Mouse (Mus musculus) right cerebral cortex, postnatal 36 days (tissue): Measurements from ENCODE around the gene Mnd1.

ENCODE experiments used
- DNase-seq, 2 experiments: peaks; one replicate each; pipeline ENCODE4 v3.0.0; 2022; ENCODE audit warnings: low spot score in 2 of 2, mixed read lengths in 1 of 2

Mnd1 gene

GRCm38 (mm10) chr3:84155558-84156006 is at the start of gene Mnd1:
Mnd1 (minus strand) TSS chr3:84155786.
- peak; percentile 89 to 90 for DNase-seq

DNA sequence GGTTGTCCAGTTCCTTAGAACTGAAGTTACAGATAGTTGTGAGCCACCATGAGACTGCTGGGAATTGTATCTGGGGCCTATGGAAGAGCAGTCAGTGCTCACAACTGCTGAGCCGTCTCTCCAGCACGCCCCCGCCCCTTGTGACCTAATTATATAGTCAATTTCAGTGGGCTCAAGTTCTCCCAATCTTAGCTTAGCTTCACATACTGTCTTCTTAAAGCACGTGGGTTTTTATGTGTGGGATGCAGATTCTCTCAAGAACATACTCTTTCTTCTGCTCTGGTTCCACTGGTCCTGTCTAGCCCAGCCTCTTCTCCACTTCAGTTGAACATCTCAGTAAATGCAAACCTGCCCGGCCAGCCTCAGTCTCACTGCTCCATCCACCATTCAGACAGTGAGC is 49.1 kb upstream of the Mnd1 start:
- peak in 1 of 2 experiments; percentile 69 for DNase-seq

DNA sequence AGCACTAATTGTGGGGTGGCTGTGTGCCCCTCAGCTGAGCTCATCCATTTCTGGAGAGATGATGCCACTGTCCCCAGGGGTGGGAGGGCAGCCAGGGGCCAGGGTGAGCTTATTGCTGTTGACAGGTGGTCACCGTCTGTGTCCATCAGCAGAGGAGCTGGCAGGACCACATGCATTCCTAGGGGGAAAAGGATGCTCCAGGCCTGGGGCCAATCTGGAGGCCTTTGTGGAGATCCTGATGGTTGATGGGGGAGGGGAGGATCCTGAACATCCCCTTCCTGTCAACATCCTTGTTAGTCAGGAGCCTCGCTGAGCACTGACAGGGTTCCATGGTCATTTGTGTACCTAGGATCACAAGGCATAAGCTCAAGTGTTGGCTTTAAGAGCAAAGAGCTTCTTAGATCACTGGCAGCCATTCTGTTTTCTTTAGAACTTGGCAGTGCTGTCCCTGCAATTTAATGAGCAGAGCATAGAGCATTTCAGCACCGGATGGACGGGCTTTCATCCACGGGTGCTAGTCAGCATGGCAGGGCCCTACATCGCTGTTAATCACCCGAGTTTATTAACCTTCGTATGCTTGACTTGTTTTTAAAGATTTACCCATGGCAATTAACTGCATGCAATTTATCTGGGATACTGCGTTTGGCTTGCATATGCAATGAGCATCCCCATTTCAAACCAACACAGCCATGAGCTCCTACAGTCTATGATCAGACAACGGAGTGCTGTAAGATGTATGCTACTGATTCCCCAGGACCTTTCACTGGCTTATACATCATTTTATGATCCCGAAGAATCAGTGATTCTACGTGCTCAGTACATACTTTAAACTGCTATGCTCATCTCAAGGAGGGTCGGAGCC is 45.2 kb upstream of the Mnd1 start:
- no peak for DNase-seq

DNA sequence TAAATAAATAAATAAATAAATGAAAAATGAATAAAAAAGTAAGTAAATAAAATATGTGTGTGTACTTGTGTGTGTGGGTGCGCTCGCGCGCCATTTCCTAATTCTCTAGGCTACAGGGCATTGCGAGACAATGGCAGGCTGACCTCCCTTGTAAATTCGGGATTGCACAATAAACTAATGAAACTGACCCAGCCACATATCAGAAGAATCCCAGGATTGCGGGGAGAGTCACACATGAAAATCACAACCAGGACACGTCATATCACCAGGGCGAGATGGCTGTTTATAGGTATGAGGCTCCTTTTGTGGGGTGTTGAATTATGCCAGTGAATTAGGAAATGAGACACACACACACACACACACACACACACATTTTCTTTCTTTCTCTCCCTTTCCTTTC is 43.9 kb upstream of the Mnd1 start:
- DNase-seq = no peak

DNA sequence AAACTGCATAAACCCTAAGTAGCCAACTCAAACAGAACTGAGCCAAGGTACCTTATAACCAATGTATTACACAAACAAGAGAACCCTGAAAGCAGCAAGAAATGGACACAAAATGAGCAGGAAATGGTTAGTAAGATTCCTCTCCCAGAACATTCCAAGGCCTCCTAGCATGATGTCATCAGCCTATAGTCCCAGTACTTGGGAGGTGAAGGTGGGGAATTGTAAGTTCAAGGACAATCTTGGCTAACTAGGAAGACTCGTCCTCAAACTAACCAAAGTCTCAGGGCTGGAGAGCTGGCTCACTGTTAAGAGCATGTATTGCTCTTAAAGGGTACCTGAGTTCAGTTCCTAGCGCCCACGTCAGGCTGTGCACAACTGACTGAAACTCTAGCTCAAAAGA is 42.6 kb upstream of the Mnd1 start:
- no peak for DNase-seq

- no peak for DNase-seq
These were observed 38.3 kb upstream of the Mnd1 start for GRCm38 (mm10) chr3:84193881-84194280.

DNA sequence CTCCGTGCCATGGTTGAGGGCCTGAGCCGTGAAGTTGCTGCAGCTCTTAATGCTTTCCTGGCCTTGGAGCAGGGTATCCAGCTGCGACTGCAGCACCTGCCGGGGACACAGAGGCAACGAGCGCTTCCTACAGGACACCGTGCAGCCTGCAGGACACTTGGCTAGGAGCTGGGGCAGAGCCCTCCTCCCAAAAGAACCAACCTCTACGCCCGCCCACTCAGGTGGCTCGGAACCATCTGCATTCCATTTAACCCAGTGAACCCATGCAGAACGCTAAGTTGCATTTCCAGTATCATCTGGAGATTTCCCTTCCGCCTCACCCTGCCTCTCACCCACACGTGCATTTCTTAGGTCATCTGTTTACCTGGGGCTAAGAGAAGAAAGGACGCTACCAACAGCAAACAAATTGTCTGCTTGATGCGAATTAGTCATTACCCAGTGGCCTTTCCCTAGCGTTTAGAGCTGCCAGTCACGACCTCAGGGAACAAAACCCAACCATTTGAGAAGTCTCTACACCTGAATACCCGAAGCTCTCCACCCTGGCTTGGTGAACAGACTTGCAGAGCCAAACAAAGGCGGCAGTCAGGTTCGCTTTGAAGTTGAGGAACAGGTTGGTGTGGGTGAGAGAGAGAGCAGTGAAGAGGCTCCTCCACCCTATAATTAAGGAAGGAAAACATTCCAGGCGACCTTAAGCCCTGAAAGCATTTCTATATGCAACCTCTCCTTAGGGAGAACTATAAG is 35.7 kb upstream of the Mnd1 start:
- no peak for DNase-seq

- DNase-seq = no peak
These were observed 35.0 kb upstream of the Mnd1 start for GRCm38 (mm10) chr3:84190513-84191061.

DNA sequence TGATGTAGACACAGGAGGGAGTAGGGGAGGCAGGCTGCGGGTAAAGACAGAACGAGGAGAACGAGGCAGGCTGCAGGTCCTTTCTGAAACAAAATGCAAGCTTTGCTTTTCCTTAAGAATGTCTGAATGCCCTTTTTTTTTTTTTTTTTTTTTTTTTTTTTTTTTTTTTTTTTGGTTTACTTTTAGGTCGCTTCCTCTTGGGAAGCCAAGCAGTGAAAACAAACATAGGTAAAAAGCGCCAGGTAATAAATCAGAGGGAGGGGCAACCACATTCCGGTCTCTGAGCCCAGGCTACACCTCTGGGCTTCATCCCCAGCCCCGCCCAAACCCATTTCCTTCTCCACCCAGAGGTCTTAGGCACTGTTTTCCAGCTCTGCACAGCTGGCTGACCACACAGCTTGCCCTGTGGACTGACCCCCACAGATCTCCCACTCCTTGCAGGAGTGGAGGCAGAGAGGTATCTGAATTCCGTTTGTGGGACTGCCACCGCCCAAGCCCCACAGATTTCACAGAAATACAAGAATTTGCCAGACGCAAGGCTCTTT is 34.1 kb upstream of the Mnd1 start:
- no peak for DNase-seq

DNA sequence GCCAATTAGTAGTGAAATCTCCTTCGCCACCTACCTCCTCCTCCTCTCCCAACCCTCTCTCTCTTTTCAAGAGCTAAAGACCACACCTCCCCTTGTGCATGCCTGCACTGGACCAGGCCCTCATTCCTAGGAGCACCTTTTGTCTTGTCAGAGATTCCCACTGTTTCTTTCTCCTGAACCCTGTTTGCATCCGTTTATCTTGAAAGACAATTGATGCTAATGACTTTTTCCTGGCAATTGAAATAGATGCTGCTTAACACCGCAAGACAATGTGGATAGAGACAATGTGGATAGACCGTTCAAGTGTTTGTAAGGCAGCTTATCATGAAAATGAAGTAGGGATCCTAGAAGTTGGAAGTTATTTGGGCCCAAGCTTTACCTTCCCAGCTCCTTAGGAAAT is 26.1 kb upstream of the Mnd1 start:
- no peak for DNase-seq

GRCm38 (mm10) chr3:84181102-84181501 is 25.5 kb upstream of the Mnd1 start:
- DNase-seq = no peak

DNA sequence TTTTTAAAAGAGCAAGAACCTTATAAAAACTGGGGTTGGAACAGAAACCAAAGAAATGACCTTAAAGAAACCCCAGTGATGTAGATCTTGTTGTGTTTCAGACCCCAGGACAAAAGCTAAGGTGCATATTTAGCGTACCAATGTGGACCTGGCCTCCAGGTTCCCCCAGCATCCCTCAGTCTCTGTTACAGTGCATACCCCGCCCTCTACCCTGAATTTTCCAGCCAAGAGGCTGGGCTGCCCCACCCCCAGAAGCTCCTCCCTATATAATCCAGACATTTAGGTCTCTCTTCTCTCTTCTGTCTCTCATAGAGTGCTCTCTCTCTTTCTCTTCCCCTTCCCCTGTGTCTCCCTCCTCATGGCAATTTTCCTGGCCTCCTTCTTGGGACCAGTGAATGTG is 24.7 kb upstream of the Mnd1 start:
- DNase-seq = no peak

GRCm38 (mm10) chr3:84177834-84178233 is 22.2 kb upstream of the Mnd1 start:
- DNase-seq = no peak

- DNase-seq = peak; percentile 45 to 46
These were observed 20.0 kb upstream of the Mnd1 start for GRCm38 (mm10) chr3:84175337-84176315.

- DNase-seq = no peak
These were observed 18.1 kb upstream of the Mnd1 start, which contains the start of gene Gm6525 for GRCm38 (mm10) chr3:84173581-84174154. Gm6525 (plus strand) TSS chr3:84174104.

DNA sequence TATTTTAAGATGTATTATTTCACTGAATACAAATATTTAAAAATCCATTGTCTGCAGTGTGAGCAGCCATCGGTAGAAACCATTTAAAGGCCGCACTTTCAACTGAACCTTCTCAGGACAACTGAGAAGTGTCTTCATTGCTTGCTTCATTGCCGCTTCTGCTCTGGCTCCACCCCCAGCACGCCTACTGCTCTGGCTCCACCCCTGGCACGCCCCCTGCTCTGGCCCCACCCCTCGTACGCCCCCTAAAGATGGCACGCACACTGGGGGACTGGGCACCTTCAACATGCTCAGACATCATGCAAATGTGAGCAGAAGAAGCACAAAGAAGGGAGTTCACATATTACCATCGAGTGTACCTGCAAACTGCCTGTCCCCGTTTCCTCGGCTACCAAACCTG is 16.8 kb upstream of the Mnd1 start:
- no peak for DNase-seq

DNA sequence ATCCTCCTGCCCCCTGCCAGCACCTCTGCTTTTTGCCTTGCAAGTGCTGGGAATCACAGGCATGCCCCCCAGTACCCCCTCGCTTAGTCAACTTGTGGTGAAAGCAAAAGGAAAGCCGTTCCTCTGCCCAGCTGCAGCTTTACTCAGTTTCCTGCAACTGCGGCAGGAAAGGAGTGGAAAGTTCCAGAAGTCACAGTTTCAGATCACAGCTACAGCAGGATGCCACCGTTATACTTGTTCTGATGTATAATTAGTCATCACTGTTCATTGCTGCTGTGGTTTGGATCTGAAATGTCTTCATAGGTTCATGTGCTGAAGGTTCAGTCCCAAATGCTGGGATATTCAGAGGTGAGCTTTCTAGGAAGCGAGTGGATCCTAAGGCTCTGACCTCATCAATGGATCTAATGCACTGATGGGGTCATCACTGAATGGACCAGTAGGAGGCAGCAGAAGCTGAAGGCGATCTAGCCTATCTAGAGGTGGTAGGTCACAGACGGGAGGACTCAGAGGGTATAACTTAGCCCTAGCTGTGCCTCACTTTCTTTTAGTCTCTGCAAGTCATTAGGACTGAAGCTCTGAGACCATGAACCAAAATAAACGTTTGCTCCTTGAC is 13.9 kb upstream of the Mnd1 start:
- DNase-seq = no peak

- DNase-seq = no peak
These were observed 13.4 kb upstream of the Mnd1 start for GRCm38 (mm10) chr3:84168943-84169342.

DNA sequence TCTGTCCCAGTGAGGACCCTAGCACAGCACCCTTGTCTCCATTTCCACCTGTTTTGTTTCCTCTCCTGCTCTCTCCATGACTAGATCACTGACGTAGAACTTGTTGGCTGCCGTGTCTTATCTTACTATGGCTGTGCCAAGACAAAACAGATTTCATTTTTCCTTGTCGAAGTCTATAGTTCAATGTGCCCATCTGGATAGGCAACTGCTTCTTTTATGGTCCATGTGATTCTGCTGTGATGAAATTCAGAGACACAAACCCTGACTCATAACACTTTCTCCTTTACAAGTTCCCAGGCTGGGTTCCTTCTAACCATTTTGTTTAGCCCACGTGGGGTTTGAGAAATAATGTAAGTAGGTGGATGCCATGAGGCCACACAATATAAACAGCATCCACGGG is 10.5 kb upstream of the Mnd1 start:
- no peak for DNase-seq

DNA sequence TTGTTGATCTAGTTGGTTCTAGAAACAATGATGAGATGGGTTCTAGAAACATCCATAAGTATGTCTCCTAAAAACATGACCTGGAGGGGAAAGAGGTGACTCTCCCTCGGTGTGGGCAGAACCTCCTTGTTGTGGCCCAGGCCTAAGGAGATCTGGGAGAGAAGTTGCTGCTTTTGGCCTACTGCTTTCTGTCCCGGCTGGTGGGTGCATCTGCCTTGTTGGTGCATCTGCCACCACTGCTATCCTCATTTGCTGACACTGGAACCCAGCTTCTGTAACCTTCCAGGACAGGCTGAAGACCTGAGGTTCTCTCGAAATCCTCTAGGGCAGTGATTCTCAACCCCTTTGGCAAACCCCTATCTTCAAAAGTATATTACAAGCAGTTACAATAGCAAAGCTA is 9.8 kb upstream of the Mnd1 start:
- DNase-seq = no peak
